Mouse (Mus musculus) heart, postnatal 25 days (tissue): Measurements from ENCODE around the gene Ifna9. TPM values are rescaled to one million over a fixed set of nuclear protein-coding genes. Genes with fewer than 3 reads are reported as not detected.
"Not testable (repeated sequence)": the region's sequence is repeated elsewhere in the genome, so short reads cannot be mapped to it uniquely, and the experiment has no call there.

ENCODE experiments used
- DNase-seq: peaks from one replicate; pipeline ENCODE4 v3.0.0; 2022; ENCODE audit warnings: low spot score
- intact Hi-C: fragments of 180-260 bp; cut with DNase I; formaldehyde crosslinking; loops from one replicate; pipeline ENCODE4 v1.15.1; 2025
- total RNA-seq, 2 experiments: library from RNA; stranded (reverse); gene quantifications; 2 replicates each; pipeline ENCODE4 v1.2.3; 2021

Ifna9 gene
- not detected for total RNA-seq

DNA sequence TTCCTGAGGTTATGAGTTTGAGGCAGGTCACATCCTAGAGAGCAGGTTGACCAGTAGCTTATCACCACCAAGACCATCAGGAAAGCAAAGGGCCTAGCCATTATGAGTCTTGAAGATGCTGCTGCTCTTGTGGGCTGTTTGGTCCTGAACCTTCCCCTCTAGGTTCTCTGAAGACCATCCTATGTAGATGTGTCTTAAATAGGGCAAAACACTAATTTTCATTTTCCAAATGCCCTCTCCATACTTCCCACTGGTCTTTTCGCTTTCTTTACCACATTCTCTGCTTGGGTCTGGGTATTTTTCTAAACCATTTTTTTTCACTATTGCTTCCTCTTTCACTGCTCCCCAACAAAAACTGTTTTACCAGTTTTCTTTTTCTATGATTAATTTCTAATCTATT lies at the start of gene Ifna9:
TSS of gene Ifna9 (minus strand) at position 101 of the 400 bp plus-strand sequence.
- no peak for DNase-seq
- intact Hi-C loops: no loop called here

DNA sequence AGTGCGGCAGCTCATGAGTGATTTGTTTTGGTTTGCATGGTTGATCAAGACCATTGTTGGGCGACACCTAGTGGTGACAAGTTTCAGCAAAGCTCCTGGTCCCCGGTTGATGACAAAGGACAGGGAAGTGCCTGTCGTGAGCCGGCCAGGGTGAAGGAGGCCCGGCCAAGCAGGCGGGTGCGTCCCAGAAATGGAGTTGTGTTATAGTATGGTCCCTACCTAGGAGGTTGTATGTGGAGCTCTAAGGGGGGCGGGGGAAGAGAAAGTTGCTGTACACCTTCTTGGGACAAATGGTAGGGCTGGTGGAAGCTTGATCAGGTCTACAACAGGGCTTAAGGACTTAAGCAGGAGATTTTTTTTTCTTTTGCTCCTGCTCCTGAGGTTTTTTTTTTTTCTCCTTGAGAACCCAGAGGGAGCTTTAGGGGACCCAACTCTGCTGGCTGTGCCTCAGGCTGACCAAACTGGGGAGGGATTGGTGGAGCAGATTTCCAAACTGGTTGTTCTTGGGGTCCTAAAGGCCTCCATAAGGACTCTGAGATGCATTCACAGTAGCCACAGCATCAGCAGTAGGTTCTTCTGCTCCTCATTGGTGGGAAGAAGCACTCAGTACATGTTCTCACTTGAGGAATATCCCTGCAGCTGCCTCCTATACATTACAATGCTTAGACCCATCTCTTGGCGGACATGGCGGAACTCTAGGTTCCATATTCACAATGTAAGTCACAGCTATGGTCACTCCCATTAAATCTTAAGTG lies 49.1 kb upstream of the Ifna9 start:
- intact Hi-C loops: loop anchor here (2.0 kb wide), 1 partner anchor 88 kb away; no protein-coding TSS in a partner anchor
- DNase-seq: peak; percentile 69

DNA sequence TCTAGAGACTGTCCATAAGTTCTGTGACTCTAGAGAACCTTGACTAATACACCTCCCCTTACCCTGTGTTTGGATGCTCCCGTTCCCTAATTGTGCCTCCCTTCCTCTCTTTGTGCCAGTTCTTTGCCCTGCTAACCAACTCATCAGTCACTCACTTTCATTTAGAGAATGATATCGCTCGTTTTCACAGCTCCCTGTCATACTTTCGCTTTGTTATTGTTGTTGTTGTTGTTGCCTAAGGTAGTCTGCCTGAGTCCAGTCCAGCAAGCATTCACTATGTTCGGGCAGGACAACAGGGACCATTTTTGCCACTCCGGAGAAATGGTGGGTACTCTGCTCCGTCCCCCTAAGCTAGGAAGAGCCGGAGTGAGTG lies 48.5 kb upstream of the Ifna9 start:
- DNase-seq: no peak
- intact Hi-C loops: loop anchor here (2.0 kb wide), 1 partner anchor 88 kb away; no protein-coding TSS in a partner anchor

DNA sequence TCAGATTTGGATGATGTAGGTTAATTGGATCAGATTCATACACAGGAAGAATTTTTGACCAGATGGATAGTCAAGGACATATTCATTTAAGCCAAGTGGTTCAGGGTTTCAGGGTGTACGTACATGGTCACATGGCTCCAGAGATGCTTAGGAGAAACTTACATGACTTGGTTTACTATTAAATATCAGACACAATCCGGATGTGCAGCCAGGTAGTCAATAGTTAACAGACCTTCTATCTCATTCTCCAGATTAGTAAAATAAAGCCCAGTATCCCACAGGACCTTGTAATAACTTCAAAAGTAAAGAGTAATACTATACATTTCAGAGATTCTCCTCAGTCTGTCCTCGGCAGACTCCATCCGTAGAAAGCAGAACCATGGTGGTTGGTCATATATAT lies 42.1 kb upstream of the Ifna9 start, which contains the start of gene C87499:
TSS of gene C87499 (minus strand) at position 101 of the 400 bp plus-strand sequence.
- DNase-seq: no peak
- intact Hi-C loops: no loop called here

DNA sequence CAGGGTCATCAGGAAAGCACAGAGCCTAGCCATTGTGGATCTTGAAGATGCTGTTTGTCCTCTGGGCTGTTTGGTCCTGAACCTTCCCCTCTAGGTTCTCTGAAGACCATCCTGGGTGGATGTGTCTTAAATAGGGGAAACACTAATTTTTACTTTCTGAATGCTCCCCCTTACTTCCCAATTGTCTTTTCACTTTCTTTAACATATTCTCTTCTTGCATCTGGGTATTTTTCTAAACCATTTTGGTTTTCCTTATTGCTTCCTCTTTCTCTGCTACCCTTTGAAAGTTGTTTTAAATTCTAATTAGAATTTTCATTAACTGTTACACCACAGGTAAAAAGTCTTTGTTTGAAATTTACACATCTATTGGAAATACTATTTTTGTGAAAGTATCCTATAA lies 11.1 kb upstream of the Ifna9 start, which contains the start of gene Ifna12:
TSS of gene Ifna12 (minus strand) at position 101 of the 400 bp plus-strand sequence.
- intact Hi-C loops: no loop called here
- DNase-seq: no peak

DNA sequence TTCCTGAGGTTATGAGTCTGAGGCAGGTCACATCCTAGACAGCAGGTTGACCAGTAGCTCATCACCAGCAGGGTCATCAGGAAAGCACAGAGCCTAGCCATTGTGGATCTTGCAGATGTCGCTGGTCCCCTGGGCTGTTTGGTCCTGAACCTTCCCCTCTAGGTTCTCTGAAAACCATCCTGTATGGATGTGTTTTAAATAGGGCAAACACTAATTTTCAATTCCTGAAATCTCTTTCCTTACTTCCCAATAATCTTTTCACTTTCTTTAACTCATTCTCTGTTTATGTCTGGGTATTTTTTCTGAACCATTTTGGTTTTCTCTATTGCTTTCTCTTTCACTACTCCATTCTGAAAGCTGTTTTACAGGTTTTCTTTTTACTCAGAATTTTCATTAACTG lies 20.5 kb downstream of the Ifna9 start, which contains the start of gene Ifna14:
TSS of gene Ifna14 (minus strand) at position 101 of the 400 bp plus-strand sequence.
- intact Hi-C loops: no loop called here
- no peak for DNase-seq

DNA sequence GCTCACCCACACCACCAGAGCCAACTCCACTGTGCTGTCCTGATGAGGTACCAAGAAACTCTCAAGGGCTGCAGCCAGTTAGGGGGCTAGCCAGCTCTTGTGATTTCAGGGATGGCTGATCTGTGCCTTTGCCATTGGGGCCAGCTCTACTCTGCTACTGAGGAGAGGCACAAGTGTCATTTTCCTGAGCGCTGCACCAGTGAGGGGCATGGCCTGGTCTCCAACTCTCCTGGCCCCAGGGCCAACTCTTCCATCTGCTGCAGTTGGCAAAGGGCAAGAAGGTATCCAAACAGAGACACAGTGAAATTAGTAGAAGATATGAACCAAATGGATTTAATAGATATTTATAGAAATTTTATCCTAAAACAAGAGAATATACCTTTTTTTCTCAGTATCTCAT lies 30.4 kb downstream of the Ifna9 start:
- intact Hi-C loops: no loop called here

DNA sequence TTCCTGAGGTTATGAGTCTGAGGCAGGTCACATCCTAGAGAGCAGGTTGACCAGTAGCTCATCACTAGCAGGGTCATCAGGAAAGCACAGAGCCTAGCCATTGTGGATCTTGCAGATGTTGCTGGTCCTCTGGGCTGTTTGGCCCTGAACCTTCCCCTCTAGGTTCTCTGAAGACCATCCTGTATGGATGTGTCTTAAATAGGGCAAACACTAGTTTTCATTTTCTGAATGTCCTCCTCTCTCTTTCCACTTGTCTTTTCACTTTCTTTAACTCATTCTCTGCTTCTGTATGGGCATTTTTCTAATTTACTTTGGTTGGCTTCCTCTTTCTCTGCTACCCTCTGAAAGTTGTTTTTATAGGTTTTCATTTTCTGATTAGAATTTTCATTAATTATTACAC lies 34.0 kb downstream of the Ifna9 start, which contains the start of gene Ifna15:
TSS of gene Ifna15 (minus strand) at position 101 of the 400 bp plus-strand sequence.
- intact Hi-C loops, DNase-seq: not testable (repeated sequence)

More for the DNA sequence above, 30.4 kb downstream of the Ifna9 start:
- no peak for DNase-seq

DNA sequence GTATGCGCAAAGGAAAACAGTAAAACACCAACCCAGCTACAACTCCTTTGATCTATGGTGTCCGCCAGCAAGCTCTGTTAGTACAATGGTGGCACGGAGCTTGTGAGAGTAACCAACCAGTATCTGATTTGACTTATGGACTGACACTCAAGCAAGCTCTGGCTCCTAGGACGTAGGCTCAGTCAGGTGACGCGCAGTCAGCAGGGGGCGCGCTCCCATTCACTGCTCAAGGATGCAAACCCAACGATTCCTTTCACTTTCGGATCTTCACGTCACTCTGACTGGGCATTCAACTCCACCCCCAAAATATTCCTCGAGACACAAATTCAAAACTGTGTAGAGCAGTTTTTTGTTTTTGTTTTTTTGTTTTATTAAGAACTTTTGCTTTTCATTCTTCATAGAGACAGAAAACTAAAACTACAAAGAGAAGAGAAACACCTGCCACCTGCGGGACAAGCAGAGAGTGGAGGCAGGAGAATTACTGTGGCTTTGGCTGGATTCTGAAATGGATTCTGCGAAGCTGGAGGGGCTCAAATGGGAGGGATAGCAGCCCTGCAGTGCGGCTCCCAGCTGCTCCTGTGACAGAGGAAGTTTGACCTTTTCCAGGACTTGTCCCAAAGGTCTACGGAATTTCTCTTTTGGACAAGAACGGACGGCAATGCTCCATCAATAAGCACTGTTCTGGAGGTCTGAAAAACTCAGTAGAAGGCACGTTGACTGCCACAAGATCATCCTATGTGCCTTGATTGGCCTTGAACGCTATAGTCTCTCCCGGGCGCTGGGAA lies 41.8 kb downstream of the Ifna9 start:
- DNase-seq: peak; percentile 54
- intact Hi-C loops: no loop called here

DNA sequence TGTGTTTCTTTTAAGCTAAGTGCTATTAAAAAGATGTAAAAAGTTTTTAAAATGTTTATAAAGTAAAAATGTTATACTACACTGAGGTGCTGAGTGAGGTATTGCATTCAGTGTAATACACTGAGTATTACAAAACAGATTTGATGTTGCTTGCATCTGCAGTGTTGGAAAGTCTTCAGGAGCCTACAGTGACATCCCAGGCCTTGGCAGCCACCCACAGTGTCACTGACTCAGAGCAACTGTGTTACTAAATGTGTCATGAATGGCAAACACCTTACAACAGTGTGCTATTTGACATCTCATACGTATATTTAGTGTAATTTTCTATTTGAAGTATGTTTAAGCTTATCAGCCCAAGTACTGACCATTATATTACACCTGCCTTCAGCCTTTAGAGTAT lies 44.2 kb downstream of the Ifna9 start:
- intact Hi-C loops: loop anchor here (10.0 kb wide), 1 partner anchor 763 kb away; no protein-coding TSS in a partner anchor
- DNase-seq: no peak

DNA sequence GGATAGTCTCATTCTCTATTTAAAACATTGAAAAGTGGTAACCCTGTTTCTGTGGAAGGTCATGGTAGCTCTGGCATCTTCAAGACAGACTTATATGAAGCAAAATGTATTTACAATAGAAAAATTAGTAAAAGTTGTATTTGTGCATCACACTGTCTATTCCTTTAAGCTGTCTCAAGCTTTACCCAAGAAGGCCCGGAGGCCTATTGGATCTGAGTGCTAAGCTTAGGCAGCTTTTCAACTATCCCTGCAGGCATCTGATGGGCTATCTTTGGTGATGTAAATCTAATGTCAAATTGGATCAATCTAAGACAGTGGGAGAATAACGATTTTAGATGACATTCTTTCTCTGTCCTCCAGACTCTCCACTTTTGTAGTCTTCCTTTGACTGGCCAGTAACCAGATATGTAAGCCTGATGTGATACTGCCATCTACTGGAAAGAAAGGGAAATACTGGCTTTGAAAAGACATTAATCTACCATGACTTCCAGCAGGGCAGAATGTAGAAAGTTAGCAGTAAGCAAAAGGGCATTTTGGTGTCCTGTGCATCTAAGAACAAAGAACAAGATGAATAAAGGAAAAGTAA lies 48.4 kb downstream of the Ifna9 start:
- intact Hi-C loops: loop anchor here (2.0 to 10.0 kb wide), 7 partner anchors 21 to 1176 kb away; partner anchors contain the start of genes Hacd4 and Ifnb1
- DNase-seq: no peak

Other genes starting within 250 kb of the Ifna9 start
- 1 to 10 TPM; 5.3 to 5.9 TPM for gene Hacd4, start 153.5 kb downstream of the Ifna9 start, total RNA-seq
- not detected for gene Ifnb1, start 69.6 kb downstream of the Ifna9 start, total RNA-seq
- gene Ifna15, start 34.1 kb downstream of the Ifna9 start, total RNA-seq: not detected
- not detected for gene Ifna14, start 20.6 kb downstream of the Ifna9 start, total RNA-seq
- gene Ifna12, start 11.0 kb upstream of the Ifna9 start, total RNA-seq: not detected
- gene C87499, start 42.0 kb upstream of the Ifna9 start, total RNA-seq: not detected
- not detected for gene Ifna13, start 52.1 kb upstream of the Ifna9 start, total RNA-seq
- not detected for gene Ifna16, start 84.5 kb upstream of the Ifna9 start, total RNA-seq
- gene Ifna2, start 91.5 kb upstream of the Ifna9 start, total RNA-seq: not detected
- not detected for gene Ifnab, start 99.0 kb upstream of the Ifna9 start, total RNA-seq
- gene Gm26566, start 129.4 kb upstream of the Ifna9 start, total RNA-seq: under 1 TPM; 0.50 to 0.57 TPM
- gene Klhl9, start 130.1 kb upstream of the Ifna9 start, total RNA-seq: 10 to 100 TPM; 67.0 to 74.9 TPM
- not detected for gene Gm13271, start 162.5 kb upstream of the Ifna9 start, total RNA-seq
- not detected for gene Gm13283, start 167.7 kb upstream of the Ifna9 start, total RNA-seq
- gene Gm13290, start 181.4 kb upstream of the Ifna9 start, total RNA-seq: not detected
- not detected for gene Gm13289, start 184.5 kb upstream of the Ifna9 start, total RNA-seq
- not detected for gene Gm13272, start 187.5 kb upstream of the Ifna9 start, total RNA-seq
- under 1 TPM in 1 of 2 experiments, not detected in 1; 0.18 TPM for gene Ifnz, start 189.7 kb upstream of the Ifna9 start, total RNA-seq
- not detected for gene Gm13276, start 193.3 kb upstream of the Ifna9 start, total RNA-seq
- not detected for gene Gm13277, start 196.2 kb upstream of the Ifna9 start, total RNA-seq
- gene Gm13278, start 199.2 kb upstream of the Ifna9 start, total RNA-seq: not detected
- not detected for gene Gm13275, start 202.1 kb upstream of the Ifna9 start, total RNA-seq
- not detected for gene Gm13279, start 205.0 kb upstream of the Ifna9 start, total RNA-seq
- under 1 TPM in 1 of 2 experiments, not detected in 1; 0.22 TPM for gene Gm13285, start 207.3 kb upstream of the Ifna9 start, total RNA-seq
- not detected for gene Gm13287, start 210.9 kb upstream of the Ifna9 start, total RNA-seq
- gene Gm13288, start 213.1 kb upstream of the Ifna9 start, total RNA-seq: not detected
- gene Ifna7, start 223.8 kb upstream of the Ifna9 start, total RNA-seq: not detected
- gene Ifna11, start 227.6 kb upstream of the Ifna9 start, total RNA-seq: not detected
- gene Ifna6, start 235.0 kb upstream of the Ifna9 start, total RNA-seq: not detected
- not detected for gene Ifna5, start 243.1 kb upstream of the Ifna9 start, total RNA-seq
- not detected for gene Ifna4, start 249.5 kb upstream of the Ifna9 start, total RNA-seq